Mouse (Mus musculus) WW6 (cell line): ENCODE results near the gene Lrrc36.

Experiments used
- DNase-seq: peaks from one replicate; pipeline ENCODE4 v3.0.0-alpha.2; 2013; ENCODE audit warnings: low read depth, low spot score

Lrrc36 gene

DNA sequence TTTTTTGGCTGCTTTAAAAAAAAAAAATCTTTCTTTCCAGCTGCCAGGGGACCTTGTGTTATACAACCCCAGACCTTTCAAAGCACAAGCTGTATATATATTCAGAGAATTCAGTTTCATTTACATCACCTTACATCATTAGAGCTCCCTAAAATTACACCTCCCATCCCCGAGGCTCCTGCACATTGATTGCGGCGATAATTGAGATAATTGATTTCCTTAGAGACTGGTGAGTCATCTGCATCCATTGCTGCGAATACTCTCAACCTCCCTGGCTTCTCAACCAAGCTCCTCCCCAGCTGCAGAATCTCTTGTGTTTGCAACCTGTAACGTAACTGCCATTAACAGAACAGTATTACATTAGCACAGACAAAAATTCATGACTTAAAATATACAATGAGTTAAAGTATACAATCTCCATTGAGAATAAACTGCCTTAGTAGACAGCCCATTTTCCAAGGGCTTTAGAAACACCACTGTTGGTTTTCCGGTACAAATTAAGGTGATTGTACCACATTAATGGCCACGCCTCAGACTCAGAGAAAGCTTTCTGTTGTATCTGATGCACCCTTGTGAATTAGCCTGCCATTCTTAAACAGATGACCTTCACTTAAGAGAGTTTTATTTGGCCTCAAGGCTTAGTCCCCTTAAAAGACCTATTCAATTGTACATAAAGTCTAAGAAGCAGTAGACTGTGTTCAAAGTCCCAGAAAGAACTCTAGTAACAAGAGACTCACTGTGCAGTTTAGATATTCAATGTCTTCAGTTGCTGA, 18.6 kb downstream of the Lrrc36 start:
- no peak for DNase-seq

DNA sequence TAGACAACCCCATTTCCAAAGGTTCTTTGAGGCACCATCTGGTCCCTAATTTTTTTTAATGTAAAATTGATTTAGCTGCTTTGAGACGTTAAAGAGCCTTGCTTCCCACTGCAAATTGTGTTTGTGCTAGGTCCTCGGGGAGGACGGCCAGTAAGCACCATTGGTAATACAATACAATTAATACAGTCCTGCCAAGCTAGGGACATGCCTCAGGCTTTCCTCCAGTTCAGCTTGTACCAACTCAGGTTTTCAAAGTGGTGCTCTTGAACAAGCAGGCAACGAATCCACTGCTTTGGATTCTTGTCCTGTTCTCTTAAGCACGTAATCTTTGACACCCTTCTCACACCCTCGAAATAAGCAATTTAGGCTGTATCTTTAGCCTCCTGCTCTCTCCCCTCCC, 19.6 kb downstream of the Lrrc36 start:
- DNase-seq = no peak

DNA sequence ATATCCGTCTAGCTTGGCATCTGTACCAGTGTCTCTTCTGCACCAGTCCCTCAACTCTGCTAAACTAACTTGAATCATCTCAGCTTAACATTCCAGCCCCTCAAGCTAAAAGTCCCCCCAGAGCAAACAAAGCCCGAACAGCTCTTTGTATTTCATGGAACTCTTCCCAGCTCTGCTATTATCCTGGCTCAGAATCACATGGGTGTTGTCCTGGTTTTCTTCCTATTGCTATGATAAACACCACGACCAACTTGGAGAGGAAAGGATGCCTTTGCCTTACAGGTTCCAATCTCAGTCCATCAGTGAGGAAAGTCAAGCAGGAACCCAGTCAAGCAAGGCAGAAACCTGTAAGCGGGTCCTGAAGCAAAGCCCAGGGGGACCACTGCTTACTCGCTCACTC, 20.1 kb downstream of the Lrrc36 start:
- no peak for DNase-seq

DNA sequence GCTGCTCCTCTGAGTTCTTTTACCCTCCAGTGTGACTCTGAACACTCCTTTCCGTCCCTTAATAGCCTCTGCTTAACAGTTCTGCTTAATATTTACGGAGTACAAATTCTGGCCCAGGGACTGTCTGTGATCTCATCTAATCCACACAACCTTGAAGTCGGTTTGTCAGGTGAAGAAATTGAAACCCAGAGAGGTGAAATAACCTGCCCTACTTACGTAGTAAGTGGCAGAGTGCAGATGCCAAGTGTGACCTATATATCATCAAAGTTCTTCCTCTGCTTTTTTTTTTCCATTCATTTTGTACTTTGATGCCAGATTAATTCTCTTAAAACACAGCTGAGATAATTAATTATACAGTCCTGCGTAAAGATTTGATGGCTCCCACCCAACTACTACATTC, 20.8 kb downstream of the Lrrc36 start:
- no peak for DNase-seq

DNA sequence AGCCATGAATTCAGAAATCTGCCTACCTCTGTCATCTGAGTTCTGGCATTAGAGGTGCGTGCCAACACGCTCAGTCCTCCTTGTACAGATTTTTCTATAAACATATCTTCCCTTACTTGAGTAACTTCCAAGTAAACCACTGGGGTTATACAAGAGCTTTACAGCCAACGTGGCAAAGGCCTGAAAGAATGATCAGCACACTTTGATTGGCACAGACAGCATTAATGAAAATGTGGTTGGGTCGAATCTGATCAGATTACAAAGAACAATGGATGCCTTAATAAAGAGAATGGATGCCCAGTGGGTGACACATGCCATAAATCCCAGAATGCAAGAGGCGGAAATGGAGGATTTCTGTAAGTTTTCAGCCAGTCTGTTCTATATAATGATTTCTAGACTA, 22.8 kb downstream of the Lrrc36 start:
- no peak for DNase-seq

DNA sequence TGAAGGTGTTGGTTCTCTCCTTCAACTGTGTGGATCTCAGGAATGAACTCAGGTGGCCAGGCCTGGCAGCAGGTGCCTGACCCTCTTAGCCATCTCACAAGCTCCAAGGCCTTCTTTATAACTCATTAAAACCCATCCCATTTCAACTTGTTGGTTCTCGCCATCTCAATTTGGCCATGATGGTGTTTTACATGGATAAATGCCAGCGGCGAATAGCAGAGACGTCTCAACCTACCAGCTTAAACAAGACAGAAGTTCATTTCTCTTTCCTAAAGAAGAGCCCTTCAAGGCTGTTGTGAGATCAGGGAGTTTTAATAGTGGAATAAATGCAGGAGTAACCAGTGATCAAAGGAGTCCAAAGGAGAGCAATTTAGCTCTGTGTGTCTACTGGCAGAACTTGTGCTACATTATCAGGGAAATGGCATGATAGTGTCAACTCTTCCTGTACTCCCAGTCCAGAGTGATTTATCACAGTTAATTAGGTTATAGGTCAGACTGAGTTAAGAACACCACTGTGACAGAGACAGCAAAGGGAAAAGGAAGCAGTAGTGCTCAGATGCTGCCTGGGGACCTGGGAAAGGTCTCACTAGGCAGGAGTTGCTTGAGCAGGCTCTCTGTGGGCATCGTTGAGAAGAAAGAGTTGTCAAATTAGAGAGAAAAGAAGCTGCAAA, 23.8 kb downstream of the Lrrc36 start:
- DNase-seq = no peak

DNA sequence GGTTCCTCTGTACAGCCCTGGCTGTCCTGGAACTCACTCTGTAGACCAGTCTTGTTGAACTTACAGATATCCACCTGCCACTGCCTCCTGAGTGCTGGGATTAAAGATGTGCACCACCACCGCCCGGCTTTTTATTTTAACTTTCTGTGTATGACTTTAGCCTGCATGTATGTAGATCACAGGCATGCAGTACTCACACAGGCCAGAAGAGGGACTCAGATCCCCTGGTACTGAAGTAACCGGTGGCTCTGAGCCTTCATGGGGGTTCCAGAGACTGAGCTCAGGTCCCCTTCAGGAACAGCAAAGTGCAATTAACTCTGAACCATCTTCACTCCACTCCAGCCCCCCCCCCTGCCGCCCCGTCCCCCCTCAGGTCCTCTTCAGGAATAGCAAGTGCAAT, 25.5 kb downstream of the Lrrc36 start:
- DNase-seq = peak; percentile 82

DNA sequence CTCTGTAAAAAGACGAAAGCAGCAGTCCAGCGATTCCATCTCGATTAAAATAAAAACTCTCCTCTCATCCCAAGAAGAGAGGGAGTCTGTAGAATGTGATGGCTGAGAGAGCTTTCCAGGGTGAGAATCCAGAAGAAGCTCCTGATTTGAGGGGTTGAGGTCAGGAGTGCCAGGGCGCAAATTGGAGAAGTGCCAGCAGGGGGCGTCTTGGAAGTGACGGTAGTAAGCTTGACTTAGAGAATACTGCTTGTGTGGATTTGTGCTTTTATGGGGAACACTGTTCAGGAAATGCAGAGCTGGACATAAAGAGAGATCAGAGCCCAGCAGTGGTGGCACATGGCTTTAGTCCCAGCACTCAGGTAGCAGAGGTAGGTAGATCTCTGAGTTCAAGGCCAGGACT, 28.1 kb downstream of the Lrrc36 start:
- DNase-seq = peak; percentile 58

DNA sequence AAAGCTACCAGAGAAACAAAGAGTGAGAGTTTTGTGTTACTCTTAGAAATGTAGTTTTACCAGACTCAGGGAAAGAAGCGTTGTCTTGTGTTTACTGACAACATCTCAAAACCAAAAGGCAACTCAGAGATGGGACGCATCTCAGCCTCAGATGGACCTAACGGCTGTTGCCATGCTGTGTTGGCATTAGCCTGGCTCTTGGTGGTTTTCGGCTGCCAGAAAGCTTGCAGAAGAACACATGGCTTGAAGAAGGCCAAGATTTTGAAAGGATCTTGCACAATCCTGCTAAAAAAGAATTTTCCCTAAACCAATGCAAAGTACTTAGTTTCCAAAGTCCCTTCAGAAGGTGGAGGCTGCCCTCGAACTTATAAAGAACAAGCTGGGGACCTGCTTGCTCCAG, 29.3 kb downstream of the Lrrc36 start:
- no peak for DNase-seq

DNA sequence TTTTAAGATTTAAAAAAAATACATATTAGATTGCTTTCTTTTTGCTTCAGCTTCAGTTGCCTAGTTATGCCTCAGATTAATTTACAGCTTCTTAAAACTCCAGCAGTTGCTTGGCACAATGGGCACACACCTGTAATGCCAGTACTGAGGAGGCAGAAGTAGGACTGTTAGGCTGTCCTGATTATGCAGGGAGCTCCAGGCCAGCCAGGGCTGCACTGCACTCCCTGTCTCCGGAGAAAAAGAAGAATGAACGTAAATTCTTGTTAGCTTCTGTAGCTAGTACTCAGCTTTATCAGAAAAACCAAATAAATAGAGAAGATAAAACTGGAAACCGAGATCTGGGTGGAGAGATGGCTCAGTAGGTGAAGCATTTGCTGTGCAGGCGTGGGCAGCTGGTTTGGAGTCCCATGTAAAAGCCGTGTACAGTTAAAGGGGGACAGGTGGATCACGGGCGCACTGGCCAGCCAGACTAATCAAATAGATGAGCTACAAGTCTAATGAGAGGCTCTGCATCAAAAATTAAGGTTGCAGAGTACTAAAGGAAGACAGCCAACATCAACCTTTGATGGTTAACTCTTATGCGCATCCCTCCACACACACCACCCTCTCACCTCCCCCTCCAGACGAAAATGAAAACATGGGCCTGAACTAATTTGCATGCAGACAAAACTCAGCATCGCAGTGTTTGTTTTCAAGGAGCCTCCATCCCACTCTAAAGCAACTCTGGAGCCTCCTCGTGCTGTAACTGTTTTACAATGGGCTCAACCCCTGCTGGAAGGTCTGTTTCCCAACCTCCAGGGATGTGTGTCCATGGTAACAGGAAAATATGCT, 32.1 kb downstream of the Lrrc36 start:
- no peak for DNase-seq

DNA sequence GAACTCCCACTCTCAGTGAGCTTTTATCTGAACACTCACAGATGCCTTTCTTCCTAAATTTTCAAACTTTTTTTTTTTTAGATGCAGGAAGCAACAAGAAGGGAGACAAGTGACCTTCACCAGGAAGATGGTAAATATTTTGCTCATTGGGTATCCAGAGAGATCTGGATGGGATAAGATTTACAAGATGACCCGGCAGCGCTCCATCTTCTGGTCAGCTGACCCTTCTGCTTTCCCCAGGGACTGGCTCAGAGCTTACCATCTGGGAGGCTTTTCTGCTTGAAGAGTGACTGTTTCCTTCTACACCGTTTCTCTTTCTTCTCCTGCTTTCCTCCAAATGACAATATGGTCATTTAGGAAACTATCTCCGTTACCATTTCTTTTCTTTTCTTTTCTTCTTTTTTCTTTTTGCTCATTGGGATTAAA, 32.8 kb downstream of the Lrrc36 start:
- DNase-seq = no peak

DNA sequence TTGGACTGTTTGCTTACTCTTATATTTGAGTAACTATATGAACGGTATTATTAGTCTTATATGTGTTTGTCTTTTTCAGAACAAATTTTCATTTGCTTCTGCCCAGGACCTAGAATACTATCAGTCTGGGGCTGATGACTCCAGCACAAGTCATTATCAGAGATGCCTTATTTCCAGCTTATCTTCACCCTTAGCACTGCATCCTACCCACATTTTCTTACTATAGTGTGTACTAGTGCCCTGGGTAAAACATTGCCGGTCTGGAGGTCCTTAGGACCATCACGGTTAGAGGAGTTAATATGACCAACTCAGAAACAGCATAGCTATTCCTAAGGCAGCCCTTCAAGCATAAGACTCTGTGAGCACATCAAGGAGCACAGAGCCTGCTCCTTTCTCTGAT, 34.8 kb downstream of the Lrrc36 start:
- no peak for DNase-seq

DNA sequence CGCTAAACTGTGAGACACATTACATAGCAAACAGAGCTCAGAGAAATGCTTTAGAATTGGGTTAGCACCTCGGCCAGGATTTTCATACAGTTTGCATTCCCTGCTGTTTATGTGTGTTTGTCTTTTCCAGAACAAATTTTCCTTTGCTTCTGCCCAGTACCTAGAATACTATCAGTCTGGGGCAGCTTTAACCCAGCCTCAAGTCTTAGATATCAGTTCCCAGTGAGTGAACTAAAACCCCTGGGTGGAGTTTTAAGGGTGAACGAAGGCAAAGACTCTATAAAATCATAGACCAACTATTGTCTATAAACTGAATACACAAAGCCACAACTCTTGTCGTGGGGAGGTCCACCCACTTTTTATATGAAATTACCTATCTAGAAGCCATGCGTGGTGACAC, 35.2 kb downstream of the Lrrc36 start:
- no peak for DNase-seq

DNA sequence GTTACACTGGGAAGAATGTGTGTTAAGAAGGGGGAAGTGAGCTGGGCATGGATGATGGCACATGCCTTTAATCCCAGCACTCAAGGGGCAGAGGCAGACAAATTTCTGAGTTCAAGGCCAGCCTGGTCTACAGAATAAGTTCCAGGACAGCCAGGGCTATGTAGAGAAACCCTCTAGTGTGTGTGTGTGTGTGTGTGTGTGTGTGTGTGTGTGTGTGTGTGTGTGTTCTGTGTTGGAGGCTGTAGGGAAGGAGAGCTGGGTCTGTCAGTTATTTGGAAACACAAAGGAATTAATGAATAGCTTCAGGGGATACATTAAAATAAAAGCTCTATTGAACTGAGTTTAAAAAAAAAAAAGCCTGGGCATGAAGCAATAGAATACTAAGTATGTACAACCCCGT, 37.6 kb downstream of the Lrrc36 start:
- no peak for DNase-seq

DNA sequence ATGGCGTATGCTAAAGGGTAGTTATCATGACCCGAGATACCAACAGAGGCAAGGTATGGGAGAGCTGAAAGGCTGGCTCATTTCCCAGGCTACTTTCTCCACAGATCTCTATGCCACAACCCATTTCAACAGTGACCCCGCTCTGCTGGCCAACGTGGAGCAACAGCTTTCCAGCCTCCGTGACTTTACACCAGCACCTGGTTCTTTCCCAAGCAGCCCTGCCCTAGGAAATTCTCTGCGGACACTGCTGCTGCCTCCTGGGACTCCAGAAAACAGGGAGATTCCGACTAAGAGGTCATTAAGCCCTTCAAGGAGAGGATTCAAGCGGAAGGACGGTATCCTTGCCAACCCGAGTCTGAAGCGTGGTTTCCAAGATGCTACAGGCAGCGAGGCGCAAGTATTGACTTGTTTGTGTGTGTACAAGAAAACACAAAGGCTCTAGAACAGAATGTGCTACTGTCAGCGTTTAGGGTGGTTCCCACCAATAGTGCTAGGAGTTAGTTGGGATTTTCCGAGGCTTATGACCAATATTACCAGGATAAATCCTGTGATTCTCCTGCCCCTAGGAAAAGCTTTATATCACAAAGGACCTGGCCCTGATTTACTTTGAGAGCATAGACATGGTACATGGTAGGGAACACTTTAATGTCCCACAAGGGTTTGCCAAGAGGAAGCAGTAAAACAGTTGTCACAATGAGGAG, 38.7 kb downstream of the Lrrc36 start:
- no peak for DNase-seq

DNA sequence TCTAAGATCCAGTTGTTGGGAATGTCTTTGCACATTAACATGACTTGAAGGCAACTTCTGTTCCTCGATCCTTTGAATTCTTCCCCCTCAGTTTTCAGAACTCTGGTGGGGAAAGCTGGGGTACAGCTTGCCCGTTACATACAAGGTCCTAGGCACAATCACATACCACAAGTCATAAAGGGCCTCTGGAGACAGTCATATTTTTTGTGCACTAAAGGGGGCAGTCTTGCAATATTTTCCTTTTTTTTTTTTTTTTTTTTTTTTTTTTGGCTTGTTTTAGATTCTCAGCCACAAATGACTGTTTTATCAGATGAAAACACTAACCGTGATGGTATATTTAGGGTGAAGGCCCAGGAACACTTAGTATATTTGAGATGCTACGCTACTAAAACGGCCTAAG, 39.9 kb downstream of the Lrrc36 start:
- no peak for DNase-seq

DNA sequence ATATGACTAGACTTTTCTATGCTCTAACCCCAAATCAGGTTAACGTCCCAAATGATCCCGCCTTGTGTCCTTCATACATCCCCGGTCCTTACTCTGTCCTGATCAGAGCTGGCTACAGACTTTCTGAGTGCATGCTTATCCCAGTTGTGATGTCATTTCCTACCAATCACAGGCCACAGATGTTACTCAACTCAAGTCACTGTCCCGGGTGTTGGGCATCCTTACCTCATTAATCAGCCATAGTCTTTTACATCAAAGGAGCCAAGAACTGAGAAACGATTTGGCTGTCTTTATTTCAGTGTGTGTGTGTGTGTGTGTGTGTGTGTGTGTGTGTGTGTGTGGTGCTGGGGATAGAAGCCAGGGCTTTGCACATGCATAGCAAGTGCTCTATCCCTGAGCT, 40.7 kb downstream of the Lrrc36 start:
- no peak for DNase-seq

DNA sequence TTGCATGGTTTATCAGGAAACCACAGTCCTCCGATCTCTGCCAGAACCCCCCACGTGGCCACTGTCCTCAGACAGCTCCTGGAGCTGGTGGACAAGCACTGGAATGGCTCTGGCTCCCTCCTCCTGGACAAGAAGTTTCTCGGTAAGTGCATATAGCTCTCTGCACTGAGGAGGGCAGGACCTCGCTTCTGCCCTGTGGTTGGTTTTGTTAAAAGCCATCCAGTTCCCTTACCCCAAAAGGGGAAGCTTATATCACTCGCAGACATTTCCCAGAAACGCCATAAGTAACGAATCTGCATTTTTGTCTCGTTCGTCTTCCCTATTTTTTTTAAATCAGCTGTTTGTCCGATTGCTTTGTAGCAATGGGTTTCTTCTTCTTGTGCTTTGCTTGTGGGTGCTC, 41.8 kb downstream of the Lrrc36 start:
- DNase-seq = no peak

DNA sequence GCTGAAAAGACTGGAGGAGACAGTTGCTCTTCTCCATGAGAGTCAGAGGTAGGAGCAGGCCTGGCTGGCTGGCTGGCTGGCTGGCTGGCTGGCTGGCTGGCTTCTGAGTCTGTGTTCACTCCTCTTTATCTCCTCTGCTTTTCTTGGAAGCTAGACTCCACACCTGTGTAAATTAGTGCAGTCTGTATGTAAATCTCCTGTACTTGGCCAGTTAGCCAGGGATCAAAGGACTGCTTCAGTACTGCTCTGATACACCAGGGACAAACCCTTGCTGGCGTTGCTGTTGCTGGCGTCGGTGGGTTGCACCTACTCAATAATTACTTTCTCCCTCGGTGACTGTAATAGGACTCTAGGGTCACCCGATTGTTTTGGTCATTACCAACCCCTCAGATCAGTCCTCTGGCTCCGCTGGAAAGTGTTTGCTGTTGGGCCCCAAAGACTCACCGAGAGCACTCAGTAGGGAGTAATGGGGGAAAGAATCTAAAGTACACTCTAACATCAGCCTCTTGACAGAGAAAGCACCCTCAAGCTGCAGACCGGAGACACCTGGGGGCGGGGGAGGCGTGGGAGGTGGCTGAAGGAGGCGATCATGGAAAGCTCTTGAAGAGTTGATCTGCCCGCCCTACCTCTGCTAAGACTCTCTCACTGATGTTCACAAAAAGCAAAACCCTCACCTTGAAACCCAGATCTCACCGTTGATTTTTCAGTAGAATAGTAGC, 47.9 kb downstream of the Lrrc36 start:
- DNase-seq = no peak

DNA sequence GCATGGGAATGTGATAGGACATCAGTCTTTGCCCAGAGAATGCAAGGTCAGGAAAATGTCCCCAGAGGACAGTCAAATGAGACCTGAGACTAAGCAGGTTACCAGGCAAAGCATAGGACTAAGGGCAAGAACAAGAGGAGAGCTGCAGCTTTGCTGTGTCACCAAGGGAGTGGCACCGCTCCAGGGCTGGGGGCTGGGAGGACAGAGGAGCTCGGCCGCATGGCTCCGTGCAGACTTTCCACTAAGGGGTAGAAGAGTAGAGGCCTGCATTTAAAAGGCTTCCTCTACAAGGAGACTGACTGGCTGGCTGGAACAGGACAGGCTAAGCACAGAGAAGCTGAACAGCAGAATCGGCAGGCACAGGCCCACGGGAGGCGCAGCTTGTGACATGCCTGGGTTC, 51.2 kb downstream of the Lrrc36 start:
- DNase-seq = no peak

DNA sequence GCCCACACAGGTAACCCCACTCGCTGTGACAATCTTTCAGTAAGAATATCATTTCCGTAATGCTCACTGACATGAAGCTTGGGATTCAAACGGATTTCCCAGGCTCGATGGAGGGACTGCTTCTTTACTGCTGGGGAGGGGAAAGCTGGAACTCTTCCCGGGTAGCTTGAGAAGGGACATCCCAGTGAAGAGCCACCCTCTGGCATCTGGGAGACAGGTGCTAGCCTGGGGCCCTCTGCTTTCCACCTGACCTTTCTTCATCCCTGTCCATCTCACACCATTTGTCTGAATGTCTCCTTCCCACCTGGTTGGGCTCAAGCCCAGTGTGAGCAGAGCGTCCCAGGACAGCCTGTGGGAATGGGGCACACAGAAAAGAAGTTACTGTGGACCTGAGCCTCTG, 52.9 kb downstream of the Lrrc36 start:
- DNase-seq = no peak
